Mouse (Mus musculus): ENCODE results near the gene Pax8.

DNA sequence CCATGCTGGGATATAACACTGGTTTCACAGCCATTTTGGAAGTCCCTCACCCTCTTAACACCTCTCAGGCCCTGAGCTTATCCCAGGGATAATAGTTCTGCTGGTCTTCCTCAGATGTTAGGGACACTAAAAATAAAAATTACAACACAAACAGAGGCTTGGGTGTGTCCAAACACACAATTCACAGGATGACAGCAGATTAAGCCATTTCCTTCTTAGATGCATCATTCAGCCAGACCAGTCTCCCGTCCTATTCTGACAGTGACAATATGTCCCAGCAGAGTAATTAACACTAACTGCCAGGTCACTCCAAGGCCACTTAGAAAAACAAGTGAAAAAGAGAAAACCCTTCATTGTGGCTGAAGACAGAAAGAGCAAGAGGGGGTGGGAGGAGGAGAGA, 8.2 kb downstream of the Pax8 start:
- TF ChIP-seq CTCF (IDR thresholded peaks at IDR 0.05; ENCODE audit: extremely low read depth, insufficient read depth, low read length) (no peak), POLR2A (IDR thresholded peaks at IDR 0.05; ENCODE audit: extremely low read depth, insufficient read depth, low read length) (no peak)

Measured in cortical plate, adult 2 months (tissue).